ENCODE assay signal across 14 mouse cellular contexts in the genomic region with DNA sequence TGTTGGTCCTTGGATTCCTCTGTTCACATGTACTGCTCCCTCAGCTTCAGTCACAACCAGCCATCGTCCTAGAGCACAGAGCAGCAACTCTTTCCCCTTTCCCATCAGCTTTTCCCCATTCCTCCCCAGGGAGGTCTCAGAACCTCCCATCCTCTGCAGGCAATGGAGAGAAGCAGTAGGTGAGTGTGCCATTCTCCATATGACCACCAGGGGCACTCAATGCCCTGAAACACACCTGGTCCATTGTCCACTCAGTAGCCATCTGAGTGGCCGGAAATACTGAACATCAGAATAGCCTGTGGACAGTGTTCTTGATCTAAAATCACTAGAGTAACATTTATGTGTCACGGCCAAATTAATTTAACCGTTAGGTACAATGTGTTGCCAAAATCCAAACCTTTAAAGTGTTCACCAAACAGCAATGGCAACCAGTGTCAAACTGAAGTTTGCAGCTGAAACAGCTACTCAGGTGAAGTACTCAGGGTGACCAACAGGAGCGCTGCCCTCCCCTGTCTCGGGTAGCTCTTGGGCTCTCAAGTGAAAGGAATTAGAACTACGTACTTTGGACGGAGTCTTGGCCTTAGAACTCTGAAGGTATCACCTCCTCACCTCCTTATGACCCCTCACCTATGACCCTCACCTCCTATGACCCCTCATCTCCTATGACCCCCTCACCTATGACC. TPM values are rescaled to one million over a fixed set of nuclear protein-coding genes. Genes with fewer than 3 reads are reported as not detected.
DNase-seq lines count a peak whose midpoint lies in the region; ATAC-seq and TF ChIP-seq lines count a peak whose summit lies in the region.
"Had no signal": no experiment of that assay in that cellular context is flagged by ENCODE, and none has a peak within 500 bp of the region (broad histone marks: within the 10 kb centered on the region; RNA-seq: fewer than 3 reads in every experiment).

No protein-coding gene starts in this region.

- intact Hi-C loops in gastrocnemius, postnatal 14 days (cut with DNase I; ENCODE audit: low total_unique reads): no loop called here

- H3K9ac ChIP-seq in hindbrain, postnatal 0 days (replicated peaks; ENCODE audit: low read length): no peak overlapping the region
- H3K9ac ChIP-seq in hindbrain, embryonic 16.5 days (ENCODE audit: low read depth, low read length): no peak overlapping the region
- no peak overlapping the region for H3K9ac ChIP-seq in stomach, postnatal 0 days (ENCODE audit: low read length)
- no peak overlapping the region for H3K9ac ChIP-seq in hindbrain, embryonic 13.5 days
- H3K9ac ChIP-seq: hindbrain, embryonic 15.5 days had no signal

- TF ChIP-seq CTCF in hindbrain, postnatal 0 days (IDR thresholded peaks at IDR 0.05; ENCODE audit: low read depth): peak; percentile 58
- TF ChIP-seq CTCF in spleen, adult 2 months (IDR thresholded peaks at IDR 0.05; ENCODE audit: extremely low read depth, insufficient read depth, insufficient read length, insufficient replicate concordance): peak; percentile 28; the same call in 1 of the 2 replicates
- peak; percentile 11; the same call in 1 of the 2 replicates for TF ChIP-seq CTCF in embryonic fibroblast, embryonic 13.5 days (IDR thresholded peaks at IDR 0.05; ENCODE audit: borderline replicate concordance, insufficient read depth, low read length)
- TF ChIP-seq CTCF in stomach, postnatal 0 days (IDR thresholded peaks at IDR 0.05; ENCODE audit: low read depth): peak; percentile 66

- DNase-seq in hindbrain, postnatal 0 days (ENCODE audit: low spot score): no peak
- no peak for DNase-seq in spleen, adult 2 months (ENCODE audit: low read depth in 1 of 2, low spot score in 2 of 2)
- no peak for DNase-seq in spleen, adult 18-20 months
- no peak for DNase-seq in stomach, postnatal 0 days (ENCODE audit: low spot score)
- DNase-seq in gastrocnemius, postnatal 14 days: no peak
- DNase-seq: cerebellum, adult 11 months; gastrocnemius, postnatal 25 days; lung, adult 18-20 months; right cerebral cortex, postnatal 25 days; thymus, postnatal 25 days had no signal

- no peaks in the 10 kb centered on the region for H3K9me3 ChIP-seq in hindbrain, postnatal 0 days (ENCODE audit: low read length)
- H3K9me3 ChIP-seq in hindbrain, embryonic 16.5 days (ENCODE audit: control insufficient read depth, low read length): no peaks in the 10 kb centered on the region
- H3K9me3 ChIP-seq in stomach, postnatal 0 days (ENCODE audit: control insufficient read depth, low read length): no peaks in the 10 kb centered on the region
- H3K9me3 ChIP-seq in hindbrain, embryonic 13.5 days: no peaks in the 10 kb centered on the region
- H3K9me3 ChIP-seq: hindbrain, embryonic 15.5 days had no signal

- WGBS in hindbrain, postnatal 0 days: 86% methylated on average over 8 of the region's 8 CpGs
- WGBS in hindbrain, embryonic 16.5 days: 81% methylated on average over 8 of the region's 8 CpGs
- WGBS in spleen, adult 2 months: 84% methylated on average over 8 of the region's 8 CpGs
- WGBS in stomach, postnatal 0 days: 81% methylated on average over 8 of the region's 8 CpGs
- WGBS in hindbrain, embryonic 13.5 days: 84% methylated on average over 8 of the region's 8 CpGs

- no peaks in the 10 kb centered on the region for H3K4me1 ChIP-seq in hindbrain, postnatal 0 days (ENCODE audit: insufficient read depth, low read length)
- H3K4me1 ChIP-seq in hindbrain, embryonic 16.5 days (ENCODE audit: control insufficient read depth, insufficient read depth, low read depth, low read length): no peaks in the 10 kb centered on the region
- H3K4me1 ChIP-seq in spleen, adult 2 months (ENCODE audit: control insufficient read depth, insufficient read depth, insufficient read length): no peaks in the 10 kb centered on the region
- no peaks in the 10 kb centered on the region for H3K4me1 ChIP-seq in embryonic fibroblast, embryonic 13.5 days (ENCODE audit: control insufficient read depth, insufficient read depth, low read length)
- no peaks in the 10 kb centered on the region for H3K4me1 ChIP-seq in stomach, postnatal 0 days (replicated peaks; ENCODE audit: control insufficient read depth, insufficient read depth)
- H3K4me1 ChIP-seq in hindbrain, embryonic 13.5 days (replicated peaks): no peaks in the 10 kb centered on the region
- H3K4me1 ChIP-seq: hindbrain, embryonic 15.5 days had no signal

- no peak for TF ChIP-seq POLR2A in spleen, adult 2 months (IDR thresholded peaks at IDR 0.05; ENCODE audit: low read depth, low read length)
- no peak for TF ChIP-seq POLR2A in embryonic fibroblast, embryonic 13.5 days (IDR thresholded peaks at IDR 0.05; ENCODE audit: low read depth, low read length)

- no peak for ATAC-seq in hindbrain, postnatal 0 days
- no peak for ATAC-seq in hindbrain, embryonic 16.5 days
- ATAC-seq in stomach, postnatal 0 days (ENCODE audit: low FRiP score, low TSS enrichment): no peak
- no peak for ATAC-seq in hindbrain, embryonic 13.5 days (ENCODE audit: low FRiP score)

- H3K4me2 ChIP-seq in hindbrain, postnatal 0 days (ENCODE audit: low read depth, low read length): no peak overlapping the region
- H3K4me2 ChIP-seq in hindbrain, embryonic 16.5 days (ENCODE audit: low read length): no peak overlapping the region
- H3K4me2 ChIP-seq in stomach, postnatal 0 days (replicated peaks; ENCODE audit: low read depth): no peak overlapping the region
- no peak overlapping the region for H3K4me2 ChIP-seq in hindbrain, embryonic 13.5 days
- H3K4me2 ChIP-seq: hindbrain, embryonic 15.5 days had no signal

- no peaks in the 10 kb centered on the region for H3K27me3 ChIP-seq in hindbrain, postnatal 0 days (ENCODE audit: insufficient read depth, low read length)
- H3K27me3 ChIP-seq in hindbrain, embryonic 16.5 days (replicated peaks; ENCODE audit: control insufficient read depth, insufficient read depth, low read length): no peaks in the 10 kb centered on the region
- H3K27me3 ChIP-seq in spleen, adult 2 months (ENCODE audit: control insufficient read depth, insufficient read depth, low read length): no peaks in the 10 kb centered on the region
- H3K27me3 ChIP-seq in stomach, postnatal 0 days (ENCODE audit: control insufficient read depth, insufficient read depth, low read length): no peaks in the 10 kb centered on the region
- H3K27me3 ChIP-seq in hindbrain, embryonic 13.5 days: no peaks in the 10 kb centered on the region
- H3K27me3 ChIP-seq: hindbrain, embryonic 15.5 days had no signal

- H3K4me3 ChIP-seq in hindbrain, postnatal 0 days (ENCODE audit: low read length): no peak overlapping the region
- H3K4me3 ChIP-seq in hindbrain, embryonic 16.5 days (ENCODE audit: low read length): no peak overlapping the region
- no peak overlapping the region for H3K4me3 ChIP-seq in spleen, adult 2 months (ENCODE audit: extremely low read depth, insufficient read depth, insufficient read length)
- H3K4me3 ChIP-seq in embryonic fibroblast, embryonic 13.5 days (ENCODE audit: insufficient read depth, low read length): no peak overlapping the region
- no peak overlapping the region for H3K4me3 ChIP-seq in stomach, postnatal 0 days (ENCODE audit: low read depth, low read length)
- H3K4me3 ChIP-seq in hindbrain, embryonic 13.5 days: no peak overlapping the region
- H3K4me3 ChIP-seq: hindbrain, embryonic 15.5 days had no signal

- no peak overlapping the region for H3K27ac ChIP-seq in hindbrain, postnatal 0 days
- no peak overlapping the region for H3K27ac ChIP-seq in hindbrain, embryonic 16.5 days (ENCODE audit: low read depth, low read length)
- no peak overlapping the region for H3K27ac ChIP-seq in spleen, adult 2 months (ENCODE audit: insufficient read depth, low read length)
- no peak overlapping the region for H3K27ac ChIP-seq in embryonic fibroblast, embryonic 13.5 days (ENCODE audit: insufficient read depth, low read length)
- H3K27ac ChIP-seq in stomach, postnatal 0 days (replicated peaks): no peak overlapping the region
- no peak overlapping the region for H3K27ac ChIP-seq in hindbrain, embryonic 13.5 days
- H3K27ac ChIP-seq: hindbrain, embryonic 15.5 days had no signal

- no peaks in the 10 kb centered on the region for H3K36me3 ChIP-seq in hindbrain, postnatal 0 days (ENCODE audit: insufficient read depth, low read length)
- no peaks in the 10 kb centered on the region for H3K36me3 ChIP-seq in hindbrain, embryonic 16.5 days (ENCODE audit: control insufficient read depth, insufficient read depth, low read length)
- no peaks in the 10 kb centered on the region for H3K36me3 ChIP-seq in spleen, adult 2 months (ENCODE audit: control insufficient read depth, insufficient read depth, low read length)
- no peaks in the 10 kb centered on the region for H3K36me3 ChIP-seq in stomach, postnatal 0 days (ENCODE audit: control insufficient read depth, insufficient read depth, low read length)
- H3K36me3 ChIP-seq in hindbrain, embryonic 13.5 days: peaks cover 6% of the 10 kb centered on the region
- H3K36me3 ChIP-seq: hindbrain, embryonic 15.5 days had no signal

- TF ChIP-seq EP300 in stomach, postnatal 0 days (optimal IDR thresholded peaks at IDR 0.05): no peak

RNA-seq across cellular contexts. Expression of gene Ackr4, which starts 17.7 kb away (rescaled TPM):
- total RNA-seq in hindbrain, postnatal 0 days (2014; rRNA removed): 0.54 and 1.3 TPM in 2 replicates
- 0.93 and 1.0 TPM in 2 replicates for polyA plus RNA-seq in hindbrain, postnatal 0 days (2015; fragmentation: Nextera tagmentation; extraction: Ambion mirVana)
- polyA plus RNA-seq in hindbrain, embryonic 16.5 days (2015; fragmentation: Nextera tagmentation; extraction: Ambion mirVana): 1.8 and 2.6 TPM in 2 replicates
- 1.4 and 1.6 TPM in 2 replicates for polyA plus RNA-seq in spleen, adult 2 months (2012; rRNA removed)
- polyA plus RNA-seq in embryonic fibroblast, embryonic 13.5 days (2011; ENCODE audit: insufficient read length, low read depth, missing spikeins): 0.74 TPM in 1 of 2 replicates, not detected in the other
- 3.1 and 3.6 TPM in 2 replicates for polyA plus RNA-seq in stomach, postnatal 0 days (2015; fragmentation: Nextera tagmentation; extraction: Ambion mirVana)
- total RNA-seq in gastrocnemius, postnatal 14 days (2021): 1 to 10 TPM; 1.9 to 2.7 TPM
- 0.47 and 0.69 TPM in 2 replicates for polyA plus RNA-seq in hindbrain, embryonic 13.5 days (2015; fragmentation: Nextera tagmentation; extraction: Ambion mirVana)

Comparison
In these comparisons a context has a peak if more than half of its experiments do, and no peak if none do; other contexts are left out.
1. CTCF ChIP-seq: peak in every context shown above with its lines; median percentile 66 in stomach, postnatal 0 days; 58 in hindbrain, postnatal 0 days; 28 in spleen, adult 2 months; 11 in embryonic fibroblast, embryonic 13.5 days.